Mouse (Mus musculus) liver, adult 2 months (tissue): ENCODE measurements around the gene Slc29a1. TPM values are rescaled to one million over a fixed set of nuclear protein-coding genes. Genes with fewer than 3 reads are reported as not detected.
A peak's percentile ranks its signal among the peaks of the same experiment; 100 is the strongest.

ENCODE experiments used
- DNase-seq: peaks from one replicate; pipeline ENCODE4 v3.0.0-alpha.2; 2011; ENCODE audit warnings: low read depth, low spot score; ENCODE audit errors: extremely low read depth
- H3K27ac ChIP-seq: fragments of 200-500 bp; replicated peaks from 2 replicates; pipeline ENCODE4 v1.5.1; 2012; ENCODE audit warnings: low read depth, mild to moderate bottlenecking, control low read depth, inconsistent platforms, low read length; ENCODE audit not compliant: insufficient read depth
- H3K27me3 ChIP-seq: fragments of 200-500 bp; 2 replicates; pipeline ENCODE4 v1.6.1; 2012; ENCODE audit warnings: mild to moderate bottlenecking, moderate library complexity, low read length, inconsistent platforms; ENCODE audit not compliant: control insufficient read depth, insufficient read depth
- H3K36me3 ChIP-seq: fragments of 200-500 bp; 2 replicates; pipeline ENCODE4 v1.6.1; 2012; ENCODE audit warnings: low read length, inconsistent platforms; ENCODE audit not compliant: control insufficient read depth, insufficient read depth
- H3K4me1 ChIP-seq: fragments of 200-500 bp; 2 replicates; pipeline ENCODE4 v1.6.1; 2011; ENCODE audit warnings: low read length; ENCODE audit not compliant: control insufficient read depth, insufficient read depth
- H3K4me3 ChIP-seq: fragments of 200-500 bp; 2 replicates; pipeline ENCODE4 v1.5.1; 2011; ENCODE audit warnings: low read depth, mild to moderate bottlenecking, control low read depth, low read length, moderate library complexity; ENCODE audit not compliant: insufficient read depth
- H3K79me2 ChIP-seq: fragments of 200-500 bp; 2 replicates; pipeline ENCODE4 v1.6.1; 2012; ENCODE audit warnings: inconsistent platforms, mild to moderate bottlenecking, low read length, moderate library complexity; ENCODE audit not compliant: control insufficient read depth, insufficient read depth
- H3K9ac ChIP-seq: fragments of 200-500 bp; 2 replicates; pipeline ENCODE4 v1.6.1; 2012; ENCODE audit warnings: low read depth, mild to moderate bottlenecking, control low read depth, inconsistent platforms, low read length
- CTCF ChIP-seq: fragments of 200-500 bp; IDR thresholded peaks from 2 replicates; pipeline ENCODE4 v1.5.1; 2011; ENCODE audit warnings: low read depth, low read length, control low read depth
- POLR2A ChIP-seq: fragments of 200-500 bp; IDR thresholded peaks from 2 replicates; pipeline ENCODE4 v1.6.1; 2011; ENCODE audit warnings: low read length, control low read depth; ENCODE audit not compliant: insufficient read depth; ENCODE audit errors: extremely low read depth
- WGBS: fragments of 180-500 bp; shearing (Covaris S2); methylation state at CpG from one replicate; pipeline ENCODE4 v1.1.7; 2018; 5-methylcytosine and 5-hydroxymethylcytosine counted together
- polyA plus RNA-seq: library from polyadenylated mRNA; depleted of rRNA; stranded (reverse); fragments of >200 nt; gene quantifications from 2 replicates; pipeline ENCODE4 v1.2.3, GENCODE M21; 2012
- total RNA-seq: library from RNA; depleted of rRNA; stranded (reverse); fragments of >200 nt; gene quantifications from 2 replicates; pipeline ENCODE4 v1.2.3, GENCODE M21; 2014

Gene Slc29a1
- total and polyA plus RNA-seq, 2 experiments = 220 to 618 TPM

GRCm38 (mm10) chr17:45616046-45616650 lies 16.7 kb upstream of the Slc29a1 start:
- DNase-seq = no peak
- 91% methylated on average over 4 of the region's 4 CpGs for WGBS
- no peak overlapping the region for H3K9ac ChIP-seq
- peaks cover 2% of the 10 kb centered on the region for H3K4me1 ChIP-seq
- H3K27me3 ChIP-seq = no peaks in the 10 kb centered on the region
- H3K4me3 ChIP-seq = no peak overlapping the region
- TF ChIP-seq CTCF = no peak
- TF ChIP-seq POLR2A = no peak
- no peak overlapping the region for H3K27ac ChIP-seq
- H3K79me2 ChIP-seq = no peaks in the 10 kb centered on the region
- no peaks in the 10 kb centered on the region for H3K36me3 ChIP-seq

DNA sequence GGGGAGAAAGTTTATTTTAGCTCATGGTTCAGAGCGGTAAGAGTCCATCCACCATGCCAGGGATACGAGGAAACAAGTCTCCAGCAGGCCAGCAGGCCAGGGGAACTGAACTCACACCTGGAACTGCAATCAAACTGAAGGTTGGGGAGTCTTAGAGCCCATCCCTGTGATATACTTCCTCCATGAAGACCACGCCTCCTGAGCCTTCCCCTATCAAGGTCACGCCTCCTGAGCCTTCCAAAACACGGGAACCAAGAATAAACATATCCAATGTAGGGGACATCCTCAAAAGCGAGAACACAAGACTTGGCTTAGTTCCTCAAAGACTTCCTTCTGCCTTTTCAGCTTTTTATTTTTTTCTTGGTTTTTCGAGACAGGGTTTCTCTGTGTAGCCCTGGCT lies 13.5 kb upstream of the Slc29a1 start:
- Histone ChIP-seq H3K9ac (no peak overlapping the region), H3K27ac (no peak overlapping the region), H3K4me1 (peaks cover 4% of the 10 kb centered on the region), H3K36me3 (no peaks in the 10 kb centered on the region), H3K27me3 (no peaks in the 10 kb centered on the region), H3K79me2 (no peaks in the 10 kb centered on the region), H3K4me3 (no peak overlapping the region)
- TF ChIP-seq POLR2A = no peak
- no peak for TF ChIP-seq CTCF
- peak; percentile 46 for DNase-seq
- WGBS = 77% methylated on average over 7 of the region's 7 CpGs

GRCm38 (mm10) chr17:45612008-45612407 lies 12.6 kb upstream of the Slc29a1 start:
- Histone ChIP-seq H3K27ac (0 out of 2 replicates have a peak overlapping the region, but pooled peaks have one; percentile 2), H3K4me1 (peaks cover 4% of the 10 kb centered on the region), H3K27me3 (no peaks in the 10 kb centered on the region), H3K4me3 (no peak overlapping the region), H3K79me2 (no peaks in the 10 kb centered on the region), H3K36me3 (no peaks in the 10 kb centered on the region), H3K9ac (no peak overlapping the region)
- DNase-seq = no peak
- no peak for TF ChIP-seq CTCF
- WGBS = 80% methylated on average over 8 of the region's 8 CpGs

- Histone ChIP-seq H3K9ac (no peak overlapping the region), H3K27me3 (no peaks in the 10 kb centered on the region), H3K79me2 (no peaks in the 10 kb centered on the region), H3K4me1 (peaks cover 4% of the 10 kb centered on the region), H3K27ac (0 out of 2 replicates have a peak overlapping the region, but pooled peaks have one; percentile 2), H3K4me3 (no peak overlapping the region), H3K36me3 (no peaks in the 10 kb centered on the region)
- WGBS = 50% methylated on average over 5 of the region's 5 CpGs
- DNase-seq = no peak
- TF ChIP-seq CTCF (no peak), POLR2A (no peak)
These were observed 10.9 kb upstream of the Slc29a1 start for GRCm38 (mm10) chr17:45610144-45610866.

DNA sequence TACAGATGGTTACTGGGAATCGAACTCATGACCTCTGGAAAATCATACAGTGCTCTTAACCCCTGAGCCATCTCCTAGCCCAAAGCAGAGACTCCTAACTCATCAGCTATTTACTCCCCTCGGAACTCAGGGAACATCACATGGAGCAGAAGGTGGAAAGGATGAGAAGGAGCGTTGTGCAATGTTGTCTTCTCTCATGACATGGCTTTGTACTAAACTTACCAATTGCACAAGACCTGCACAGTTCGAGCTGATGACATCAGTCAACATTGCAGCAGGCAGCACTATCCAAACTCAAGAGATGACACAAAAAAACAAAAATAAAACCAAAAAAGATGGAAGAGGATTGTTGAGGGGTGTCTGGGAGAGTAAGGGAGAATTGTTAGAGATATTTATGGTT lies 9.0 kb upstream of the Slc29a1 start:
- Histone ChIP-seq H3K79me2 (no peaks in the 10 kb centered on the region), H3K27ac (peak overlapping the region; percentile 58), H3K27me3 (no peaks in the 10 kb centered on the region), H3K36me3 (no peaks in the 10 kb centered on the region), H3K9ac (no peak overlapping the region), H3K4me1 (peaks cover 4% of the 10 kb centered on the region), H3K4me3 (no peak overlapping the region)
- TF ChIP-seq POLR2A (no peak), CTCF (no peak)
- 25% methylated on average over 4 of the region's 4 CpGs for WGBS
- peak; percentile 99 for DNase-seq
